Mouse (Mus musculus): ENCODE measurements at regions not wholly inside any gene's neighbourhood (a gene's known extent, or its start where the extent isn't known, plus 50 kb on each side); places are given as distances from the start of the nearest gene placed in this dataset.

- ATAC-seq (ENCODE audit: extremely low read depth, insufficient number of reproducible peaks, low FRiP score, poor library complexity, severe bottlenecking) (no peak), DNase-seq (ENCODE audit: low spot score) (no peak)
- Histone ChIP-seq H3K36me3 (replicated peaks) (no peaks in the 10 kb centered on the region), H3K9me3 (replicated peaks) (peaks cover 13% of the 10 kb centered on the region), H3K4me1 (ENCODE audit: insufficient read depth, low read depth, low read length) (no peaks in the 10 kb centered on the region), H3K27me3 (ENCODE audit: insufficient read depth, low read length) (no peaks in the 10 kb centered on the region), H3K4me3 (ENCODE audit: low read depth, low read length) (no peak overlapping the region)
- no peak for TF ChIP-seq CTCF (IDR thresholded peaks at IDR 0.05; ENCODE audit: low read depth, low read length)
- TF ChIP-seq TAL1 (conservative IDR thresholded peaks at IDR 0.05; ENCODE audit: low read depth, low read length), result no peak
- TF ChIP-seq POLR2AphosphoS5 (IDR thresholded peaks at IDR 0.05; ENCODE audit: insufficient replicate concordance, low read depth, low read length), result no peak
- TF ChIP-seq GATA1 (IDR thresholded peaks at IDR 0.05; ENCODE audit: borderline replicate concordance, low read length), result no peak
- TF ChIP-seq GATA2 (IDR thresholded peaks at IDR 0.05; ENCODE audit: borderline replicate concordance, low read depth, low read length), result no peak
These were observed 216.0 kb downstream of the Hs3st3b1 start for GRCm38 (mm10) chr11:63706057-63706456.

- H3K4me3 ChIP-seq (ENCODE audit: low read depth, low read length), result no peak overlapping the region
- TF ChIP-seq POLR2AphosphoS5 (IDR thresholded peaks at IDR 0.05; ENCODE audit: insufficient replicate concordance, low read depth, low read length) (no peak), TAL1 (conservative IDR thresholded peaks at IDR 0.05; ENCODE audit: low read depth, low read length) (no peak)
- H3K36me3 ChIP-seq (replicated peaks), result no peaks in the 10 kb centered on the region
- no peaks in the 10 kb centered on the region for H3K27me3 ChIP-seq (ENCODE audit: insufficient read depth, low read length)
- peaks cover 17% of the 10 kb centered on the region for H3K9me3 ChIP-seq (replicated peaks)
- H3K4me1 ChIP-seq (ENCODE audit: insufficient read depth, low read depth, low read length), result no peaks in the 10 kb centered on the region
- ATAC-seq (ENCODE audit: extremely low read depth, insufficient number of reproducible peaks, low FRiP score, poor library complexity, severe bottlenecking), result no peak
- no peak for DNase-seq (ENCODE audit: low spot score)
These were observed 215.0 kb downstream of the Hs3st3b1 start for GRCm38 (mm10) chr11:63707093-63707492.

- no peaks in the 10 kb centered on the region for H3K27me3 ChIP-seq (ENCODE audit: insufficient read depth, low read length)
- H3K4me3 ChIP-seq (ENCODE audit: low read depth, low read length), result no peak overlapping the region
- H3K4me1 ChIP-seq (ENCODE audit: insufficient read depth, low read depth, low read length), result no peaks in the 10 kb centered on the region
- H3K36me3 ChIP-seq (replicated peaks), result no peaks in the 10 kb centered on the region
- peaks cover 22% of the 10 kb centered on the region for H3K9me3 ChIP-seq (replicated peaks)
- DNase-seq (ENCODE audit: low spot score), result no peak
- TF ChIP-seq GATA1 (IDR thresholded peaks at IDR 0.05; ENCODE audit: borderline replicate concordance, low read length) (no peak), POLR2AphosphoS5 (IDR thresholded peaks at IDR 0.05; ENCODE audit: insufficient replicate concordance, low read depth, low read length) (no peak), CTCF (IDR thresholded peaks at IDR 0.05; ENCODE audit: low read depth, low read length) (no peak)
- no peak for ATAC-seq (ENCODE audit: extremely low read depth, insufficient number of reproducible peaks, low FRiP score, poor library complexity, severe bottlenecking)
These were observed 213.7 kb downstream of the Hs3st3b1 start for GRCm38 (mm10) chr11:63708412-63708811.

GRCm38 (mm10) chr11:63712053-63712864 is 209.8 kb downstream of the Hs3st3b1 start:
- no peaks in the 10 kb centered on the region for H3K27me3 ChIP-seq (ENCODE audit: insufficient read depth, low read length)
- H3K4me3 ChIP-seq (ENCODE audit: low read depth, low read length), result no peak overlapping the region
- ATAC-seq (ENCODE audit: extremely low read depth, insufficient number of reproducible peaks, low FRiP score, poor library complexity, severe bottlenecking), result no peak
- TF ChIP-seq GATA2 (IDR thresholded peaks at IDR 0.05; ENCODE audit: borderline replicate concordance, low read depth, low read length) (no peak), GATA1 (IDR thresholded peaks at IDR 0.05; ENCODE audit: borderline replicate concordance, low read length) (no peak), POLR2AphosphoS5 (IDR thresholded peaks at IDR 0.05; ENCODE audit: insufficient replicate concordance, low read depth, low read length) (no peak), CTCF (IDR thresholded peaks at IDR 0.05; ENCODE audit: low read depth, low read length) (no peak), TAL1 (conservative IDR thresholded peaks at IDR 0.05; ENCODE audit: low read depth, low read length) (no peak)
- no peak for DNase-seq (ENCODE audit: low spot score)
- no peaks in the 10 kb centered on the region for H3K4me1 ChIP-seq (ENCODE audit: insufficient read depth, low read depth, low read length)
- no peaks in the 10 kb centered on the region for H3K36me3 ChIP-seq (replicated peaks)
- peaks cover 9% of the 10 kb centered on the region for H3K9me3 ChIP-seq (replicated peaks)

DNA sequence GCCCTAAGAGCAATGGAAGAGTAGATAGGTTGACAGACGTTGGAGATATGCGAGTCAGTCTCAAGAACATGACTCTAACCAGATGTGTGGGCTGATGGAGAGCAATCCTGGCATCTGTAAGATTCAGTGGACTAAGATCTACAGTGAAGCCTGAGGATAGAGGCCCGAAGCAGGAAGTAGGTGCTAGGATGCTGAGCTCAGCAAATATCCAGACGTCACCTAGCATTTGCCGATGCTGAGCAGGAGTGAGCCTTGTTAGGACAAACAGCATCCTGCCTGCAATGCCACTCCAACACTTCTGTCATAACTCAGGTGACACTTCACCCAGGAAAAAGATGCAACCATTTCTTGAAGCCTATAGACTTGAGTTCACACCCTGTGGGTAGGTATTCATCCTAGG is 199.8 kb downstream of the Hs3st3b1 start:
- Histone ChIP-seq H3K36me3 (replicated peaks) (no peaks in the 10 kb centered on the region), H3K4me1 (ENCODE audit: insufficient read depth, low read depth, low read length) (no peaks in the 10 kb centered on the region), H3K9me3 (replicated peaks) (peaks cover 12% of the 10 kb centered on the region), H3K27me3 (ENCODE audit: insufficient read depth, low read length) (no peaks in the 10 kb centered on the region), H3K4me3 (ENCODE audit: low read depth, low read length) (no peak overlapping the region)
- DNase-seq (ENCODE audit: low spot score) (no peak), ATAC-seq (ENCODE audit: extremely low read depth, insufficient number of reproducible peaks, low FRiP score, poor library complexity, severe bottlenecking) (no peak)
- TF ChIP-seq GATA2 (IDR thresholded peaks at IDR 0.05; ENCODE audit: borderline replicate concordance, low read depth, low read length), result no peak
- no peak for TF ChIP-seq POLR2AphosphoS5 (IDR thresholded peaks at IDR 0.05; ENCODE audit: insufficient replicate concordance, low read depth, low read length)
- TF ChIP-seq CTCF (IDR thresholded peaks at IDR 0.05; ENCODE audit: low read depth, low read length), result no peak
- TF ChIP-seq GATA1 (IDR thresholded peaks at IDR 0.05; ENCODE audit: borderline replicate concordance, low read length), result no peak
- no peak for TF ChIP-seq TAL1 (conservative IDR thresholded peaks at IDR 0.05; ENCODE audit: low read depth, low read length)

DNA sequence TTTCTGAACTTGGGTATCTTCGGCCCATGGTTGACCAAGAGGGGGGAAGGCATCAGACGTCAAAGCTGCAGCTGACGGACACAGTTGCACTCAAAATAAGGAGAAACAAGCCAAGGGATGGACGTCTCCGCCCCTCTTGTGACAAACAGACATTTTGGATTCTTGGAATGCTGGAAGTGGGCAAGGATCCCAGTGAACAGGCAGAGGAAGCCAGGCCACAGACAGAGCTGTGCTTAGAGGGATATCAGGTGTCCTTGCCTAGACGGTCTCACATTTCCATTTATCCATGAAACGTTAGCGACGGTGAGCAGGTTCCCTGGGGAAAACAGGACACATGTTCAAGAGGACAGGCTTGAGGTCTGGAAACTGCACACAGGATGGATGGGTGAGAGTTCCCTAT is 191.2 kb downstream of the Hs3st3b1 start:
- H3K4me1 ChIP-seq (ENCODE audit: insufficient read depth, low read depth, low read length), result no peaks in the 10 kb centered on the region
- no peaks in the 10 kb centered on the region for H3K27me3 ChIP-seq (ENCODE audit: insufficient read depth, low read length)
- no peaks in the 10 kb centered on the region for H3K36me3 ChIP-seq (replicated peaks)
- no peak for ATAC-seq (ENCODE audit: extremely low read depth, insufficient number of reproducible peaks, low FRiP score, poor library complexity, severe bottlenecking)
- no peak for DNase-seq (ENCODE audit: low spot score)
- H3K4me3 ChIP-seq (ENCODE audit: low read depth, low read length), result no peak overlapping the region
- peaks cover 28% of the 10 kb centered on the region for H3K9me3 ChIP-seq (replicated peaks)
- no peak for TF ChIP-seq CTCF (IDR thresholded peaks at IDR 0.05; ENCODE audit: low read depth, low read length)
- no peak for TF ChIP-seq TAL1 (conservative IDR thresholded peaks at IDR 0.05; ENCODE audit: low read depth, low read length)
- no peak for TF ChIP-seq GATA1 (IDR thresholded peaks at IDR 0.05; ENCODE audit: borderline replicate concordance, low read length)
- no peak for TF ChIP-seq POLR2AphosphoS5 (IDR thresholded peaks at IDR 0.05; ENCODE audit: insufficient replicate concordance, low read depth, low read length)
- TF ChIP-seq GATA2 (IDR thresholded peaks at IDR 0.05; ENCODE audit: borderline replicate concordance, low read depth, low read length), result no peak

Data from G1E (cell line).